Mouse (Mus musculus) CH12.LX (cell line): ENCODE measurements around the gene Lix1l. TPM values are rescaled to one million over a fixed set of nuclear protein-coding genes. Genes with fewer than 3 reads are reported as not detected.

Experiments
- DNase-seq: peaks from one replicate; pipeline ENCODE4 v3.0.0-alpha.2; 2013; ENCODE audit errors: extremely low read depth
- H3K27ac ChIP-seq: 2 replicates; pipeline ENCODE4 v1.5.1; 2012; ENCODE audit warnings: low read depth, mild to moderate bottlenecking, control low read depth, moderate library complexity; ENCODE audit not compliant: insufficient read depth
- H3K27me3 ChIP-seq: replicated peaks from 2 replicates; pipeline ENCODE3; 2012; ENCODE audit warnings: inconsistent platforms
- H3K36me3 ChIP-seq, 2 experiments: replicated peaks in 1 of 2; 2 replicates each; pipeline versions ENCODE3 to v1.6.1; 2012; ENCODE audit warnings: inconsistent platforms in 1 of 2, low read length in 1 of 2, mild to moderate bottlenecking in 1 of 2, mixed read lengths in 1 of 2, moderate library complexity in 1 of 2; ENCODE audit not compliant: control insufficient read depth in 1 of 2, insufficient read depth in 1 of 2
- H3K4me1 ChIP-seq, 2 experiments: 2 replicates each; pipeline ENCODE4 v1.6.1; 2012; ENCODE audit warnings: inconsistent platforms in 1 of 2, moderate library complexity in 1 of 2; ENCODE audit not compliant: insufficient read depth in 2 of 2, control insufficient read depth in 1 of 2
- H3K4me2 ChIP-seq: 2 replicates; pipeline ENCODE4 v1.6.1; 2012; ENCODE audit warnings: low read depth, mild to moderate bottlenecking, control low read depth; ENCODE audit not compliant: poor library complexity, insufficient read depth, severe bottlenecking
- H3K4me3 ChIP-seq, 3 experiments: fragments of 150-350 bp in 1 of 3; sonication (generic) in 1 of 3; replicated peaks in 1 of 3; 2 replicates each; pipeline versions ENCODE3 to v1.5.1; 2011 to 2012; ENCODE audit warnings: low read depth in 2 of 3, low read length in 2 of 3, mild to moderate bottlenecking in 2 of 3, moderate library complexity in 2 of 3, control low read depth in 1 of 3, improper control_type of control experiment in 1 of 3, inconsistent platforms in 1 of 3, mixed read lengths in 1 of 3; ENCODE audit not compliant: poor library complexity in 1 of 3
- H3K79me2 ChIP-seq: replicated peaks from 2 replicates; pipeline ENCODE4 v1.6.1; 2012; ENCODE audit warnings: mild to moderate bottlenecking, moderate library complexity; ENCODE audit not compliant: control insufficient read depth, poor library complexity, insufficient read depth, severe bottlenecking; ENCODE audit errors: extremely low read depth
- H3K9ac ChIP-seq: 2 replicates; pipeline ENCODE4 v1.6.1; 2012; ENCODE audit warnings: low read depth, mild to moderate bottlenecking, control low read depth, moderate library complexity; ENCODE audit not compliant: insufficient read depth
- H3K9me3 ChIP-seq: replicated peaks from 2 replicates; pipeline ENCODE3; 2012; ENCODE audit warnings: low read length, inconsistent platforms, mixed read lengths
- BHLHE40 ChIP-seq: IDR thresholded peaks from 2 replicates; pipeline ENCODE4 v1.6.1; 2011; ENCODE audit warnings: mild to moderate bottlenecking, low read depth, low read length, improper control_type of control experiment
- E2F4 ChIP-seq: IDR thresholded peaks from 2 replicates; pipeline ENCODE4 v1.6.1; 2011; ENCODE audit warnings: low read depth, low read length, improper control_type of control experiment; ENCODE audit not compliant: insufficient replicate concordance
- EP300 ChIP-seq: IDR thresholded peaks from 2 replicates; pipeline ENCODE4 v1.6.1; 2011; ENCODE audit warnings: low read length, improper control_type of control experiment
- GABPA ChIP-seq: IDR thresholded peaks from 2 replicates; pipeline ENCODE4 v1.6.1; 2012; ENCODE audit warnings: low read depth, low read length, improper control_type of control experiment, inconsistent platforms; ENCODE audit not compliant: insufficient replicate concordance
- IRF4 ChIP-seq: IDR thresholded peaks from 2 replicates; pipeline ENCODE4 v1.6.1; 2014; ENCODE audit warnings: low read depth, mild to moderate bottlenecking, inconsistent platforms, low read length, improper control_type of control experiment
- JUN ChIP-seq: IDR thresholded peaks from 2 replicates; pipeline ENCODE4 v1.6.1; 2011; ENCODE audit warnings: low read depth, mild to moderate bottlenecking, low read length, improper control_type of control experiment, moderate library complexity; ENCODE audit not compliant: insufficient read depth
- JUND ChIP-seq: conservative IDR thresholded peaks from 2 replicates; pipeline ENCODE4 v1.6.1; 2011; ENCODE audit warnings: low read depth, low read length, improper control_type of control experiment
- MAFK ChIP-seq: IDR thresholded peaks from 2 replicates; pipeline ENCODE4 v1.6.1; 2011; ENCODE audit warnings: low read length, improper control_type of control experiment; ENCODE audit not compliant: insufficient replicate concordance
- MAZ ChIP-seq: IDR thresholded peaks from 2 replicates; pipeline ENCODE4 v1.6.1; 2012; ENCODE audit warnings: low read depth, mild to moderate bottlenecking, inconsistent platforms, low read length, improper control_type of control experiment, moderate library complexity
- MEF2A ChIP-seq: IDR thresholded peaks from 2 replicates; pipeline ENCODE4 v1.6.1; 2014; ENCODE audit warnings: low read depth, mild to moderate bottlenecking, inconsistent platforms, low read length, improper control_type of control experiment, borderline replicate concordance
- MXI1 ChIP-seq: IDR thresholded peaks from 2 replicates; pipeline ENCODE4 v1.6.1; 2011; ENCODE audit warnings: mild to moderate bottlenecking, low read depth, low read length, improper control_type of control experiment
- MYC ChIP-seq: IDR thresholded peaks from 2 replicates; pipeline ENCODE4 v1.6.1; 2011; ENCODE audit warnings: low read depth, mild to moderate bottlenecking, improper control_type of control experiment, low read length
- NELFE ChIP-seq: IDR thresholded peaks from 2 replicates; pipeline ENCODE4 v1.6.1; 2011; ENCODE audit warnings: low read depth, low read length, improper control_type of control experiment
- NRF1 ChIP-seq: IDR thresholded peaks from 2 replicates; pipeline ENCODE4 v1.6.1; 2014; ENCODE audit warnings: low read depth, mild to moderate bottlenecking, inconsistent platforms, low read length, improper control_type of control experiment, moderate library complexity
- POLR2A ChIP-seq: IDR thresholded peaks from 2 replicates; pipeline ENCODE4 v1.6.1; 2011; ENCODE audit warnings: low read depth, mild to moderate bottlenecking, improper control_type of control experiment, low read length
- POLR2AphosphoS2 ChIP-seq: IDR thresholded peaks from 2 replicates; pipeline ENCODE4 v1.6.1; 2011; ENCODE audit warnings: low read depth, low read length, improper control_type of control experiment
- RCOR1 ChIP-seq: conservative IDR thresholded peaks from 2 replicates; pipeline ENCODE4 v1.6.1; 2012; ENCODE audit warnings: low read depth, mild to moderate bottlenecking, inconsistent platforms, low read length, improper control_type of control experiment
- SMC3 ChIP-seq: IDR thresholded peaks from 2 replicates; pipeline ENCODE4 v1.6.1; 2011; ENCODE audit warnings: low read depth, low read length, improper control_type of control experiment
- TCF12 ChIP-seq: IDR thresholded peaks from 2 replicates; pipeline ENCODE4 v1.6.1; 2014; ENCODE audit warnings: low read depth, mild to moderate bottlenecking, inconsistent platforms, low read length, improper control_type of control experiment
- UBTF ChIP-seq: IDR thresholded peaks from 2 replicates; pipeline ENCODE4 v1.6.1; 2012; ENCODE audit warnings: low read depth, mild to moderate bottlenecking, inconsistent platforms, low read length, improper control_type of control experiment, moderate library complexity
- USF1 ChIP-seq: IDR thresholded peaks from 2 replicates; pipeline ENCODE4 v1.6.1; 2014; ENCODE audit warnings: low read depth, mild to moderate bottlenecking, inconsistent platforms, low read length, improper control_type of control experiment
- USF2 ChIP-seq: conservative IDR thresholded peaks from 2 replicates; pipeline ENCODE4 v1.6.1; 2011; ENCODE audit warnings: low read depth, low read length, improper control_type of control experiment
- ZKSCAN1 ChIP-seq: IDR thresholded peaks from 2 replicates; pipeline ENCODE4 v1.6.1; 2012; ENCODE audit warnings: low read depth, inconsistent platforms, low read length, improper control_type of control experiment, borderline replicate concordance
- ZMIZ1 ChIP-seq: IDR thresholded peaks from 2 replicates; pipeline ENCODE4 v1.6.1; 2012; ENCODE audit warnings: low read depth, mild to moderate bottlenecking, inconsistent platforms, low read length, improper control_type of control experiment
- dilution Hi-C: fragments of 300-500 bp; cut with MboI; formaldehyde crosslinking; loops from 2 replicates; pipeline ENCODE4 v1.14.3; 2020; ENCODE audit warnings: low sequenced_read_pairs; ENCODE audit not compliant: extremely low pct_unique_long_range_greater_than_20kb, extremely low pct_ligation_motif_present
- in situ Hi-C: fragments of 300-500 bp; cut with MboI; formaldehyde crosslinking; loops from 3 replicates; pipeline ENCODE4 v1.14.3; 2019; ENCODE audit warnings: low sequenced_read_pairs, low pct_ligation_motif_present, low pct_unique_long_range_greater_than_20kb, mixed read lengths
- polyA plus RNA-seq: library from polyadenylated mRNA; unstranded; fragments of >175 nt; gene quantifications from 2 replicates; pipeline ENCODE4 v1.2.1, GENCODE M21; 2012; ENCODE audit warnings: low read depth; ENCODE audit not compliant: insufficient read length
- total RNA-seq, 2 experiments: library from RNA; depleted of rRNA; stranded (reverse); fragments of 300-350 nt in 1 of 2; fragments of >200 nt in 1 of 2; gene quantifications; 2 replicates each; pipeline ENCODE4 v1.2.3; 2012 to 2014

Lix1l gene
- total and polyA plus RNA-seq, 3 experiments, result 4.0 to 4.6 (median 4.5) TPM

DNA sequence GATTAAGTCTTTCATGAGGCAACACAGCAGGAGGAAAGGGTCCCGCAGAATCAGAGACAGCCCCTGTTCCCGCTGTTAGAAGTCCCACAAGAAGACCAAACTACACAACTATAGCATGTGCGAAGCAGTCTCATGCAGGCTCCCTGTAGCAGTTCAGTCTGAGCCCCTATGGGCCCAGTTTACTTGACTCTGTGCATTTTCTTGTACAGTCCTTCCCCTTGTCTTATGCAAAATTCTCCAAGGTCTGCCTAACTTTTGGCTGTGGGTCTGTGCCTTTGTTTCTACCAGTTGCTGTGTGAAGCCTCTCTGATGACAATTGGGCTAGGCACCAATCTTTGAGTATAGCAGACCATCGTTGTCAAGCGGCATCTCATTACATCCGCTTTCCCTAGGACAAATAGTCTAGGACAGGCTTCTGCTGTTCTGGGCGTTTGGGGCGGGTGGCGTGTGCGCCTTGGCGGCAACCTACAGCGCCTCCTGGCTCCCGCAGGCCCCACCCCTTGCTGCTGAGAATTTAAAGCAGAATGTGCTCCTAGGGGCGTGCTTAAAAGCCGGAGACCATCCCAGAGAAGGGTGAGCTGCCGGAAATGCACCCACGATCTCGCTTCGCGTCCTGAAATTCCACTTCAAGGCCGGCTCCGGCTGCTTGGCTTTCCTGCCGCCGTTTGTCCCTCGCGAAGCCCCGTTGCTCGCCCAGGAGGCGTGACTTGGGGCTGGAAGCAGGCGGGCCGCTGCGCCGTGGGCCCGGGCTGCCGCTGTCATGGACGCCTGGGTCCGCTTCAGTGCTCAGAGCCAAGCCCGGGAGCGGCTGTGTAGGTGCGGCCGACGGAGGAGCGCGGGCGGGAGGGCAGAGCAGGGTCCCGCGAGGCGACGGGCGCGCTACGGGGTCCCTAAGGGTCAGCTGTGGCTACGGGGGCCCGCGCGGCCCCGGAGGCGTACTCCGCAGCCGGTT, 34.3 kb downstream of the Lix1l start, which contains the start of the genes Pex11b and Gm42957 (continued):
- peak; percentile 81; the same call in 1 of the 2 replicates for TF ChIP-seq POLR2AphosphoS2
- TF ChIP-seq, all 38 proteins: peak for 16

DNA sequence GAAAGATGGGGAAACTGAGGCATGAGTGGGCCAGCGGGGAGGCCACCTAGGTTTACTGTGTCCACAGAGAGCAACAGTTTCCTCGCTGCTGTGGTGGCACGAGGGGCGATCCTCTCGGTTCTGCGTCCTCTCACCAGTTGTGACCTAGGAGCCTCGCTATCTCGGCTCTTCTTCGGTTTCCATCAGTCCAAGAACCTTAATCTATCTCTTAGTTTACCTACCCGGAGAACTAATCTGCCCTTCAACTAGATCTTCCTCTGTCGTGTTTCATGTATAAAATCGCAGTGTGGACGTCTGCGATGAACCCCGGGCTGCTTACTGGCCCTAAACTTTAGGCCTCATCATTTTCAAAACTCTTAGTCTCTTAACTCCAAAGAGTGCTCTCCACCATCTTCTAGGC, 35.0 kb downstream of the Lix1l start:
- in situ Hi-C loops (no loop called here), dilution Hi-C loops (no loop called here)
- Histone ChIP-seq H3K4me3 (peak overlapping the region; percentile 67 to 91 (median 70)), H3K27ac (peak overlapping the region; percentile 26; the same call in 1 of the 2 replicates), H3K9me3 (no peaks in the 10 kb centered on the region), H3K79me2 (peaks cover 10% of the 10 kb centered on the region), H3K4me2 (peak overlapping the region; percentile 88), H3K36me3 (peaks cover 29 to 66% of the 10 kb centered on the region in 2 experiments), H3K4me1 (peaks cover 6 to 30% of the 10 kb centered on the region in 2 experiments), H3K27me3 (no peaks in the 10 kb centered on the region), H3K9ac (peak overlapping the region; percentile 89)
- DNase-seq, result no peak
- TF ChIP-seq RCOR1 (no peak), SMC3 (no peak), GABPA (no peak), POLR2AphosphoS2 (no peak), USF2 (no peak), JUN (no peak), NRF1 (no peak), MAZ (no peak)

GRCm38 (mm10) chr3:96636448-96636847, 35.5 kb downstream of the Lix1l start:
- H3K27ac ChIP-seq, result 0 out of 2 replicates have a peak overlapping the region, but pooled peaks have one; percentile 38
- no peaks in the 10 kb centered on the region for H3K9me3 ChIP-seq
- dilution Hi-C loops, result no loop called here
- no peaks in the 10 kb centered on the region for H3K27me3 ChIP-seq
- peaks cover 7% of the 10 kb centered on the region for H3K79me2 ChIP-seq
- peak overlapping the region; percentile 89 for H3K9ac ChIP-seq
- peak overlapping the region; percentile 67 to 91 (median 70) for H3K4me3 ChIP-seq
- H3K36me3 ChIP-seq, result peaks cover 24 to 66% of the 10 kb centered on the region in 2 experiments
- no peak for DNase-seq
- TF ChIP-seq ZMIZ1 (no peak), NELFE (no peak), POLR2A (no peak), SMC3 (no peak), NRF1 (no peak), JUND (no peak), TCF12 (no peak), BHLHE40 (no peak), ZKSCAN1 (no peak), MEF2A (no peak), MAFK (no peak), MYC (no peak), USF1 (no peak), UBTF (no peak), POLR2AphosphoS2 (no peak), E2F4 (no peak), IRF4 (no peak), MXI1 (no peak), EP300 (no peak)
- TF ChIP-seq, all 38 proteins: peak for 0
- Histone ChIP-seq H3K4me2 (peak overlapping the region; percentile 88), H3K4me1 (peaks cover 6 to 25% of the 10 kb centered on the region in 2 experiments)
- in situ Hi-C loops, result no loop called here
